Mouse (Mus musculus) ES-Bruce4 (cell line): Measurements from ENCODE around the gene Prss3. TPM values are rescaled to one million over a fixed set of nuclear protein-coding genes. Genes with fewer than 3 reads are reported as not detected.
"Not testable (repeated sequence)": the region's sequence is repeated elsewhere in the genome, so short reads cannot be mapped to it uniquely, and the experiment has no call there.

ENCODE experiments used
- H3K27ac ChIP-seq: 2 replicates; pipeline ENCODE4 v1.5.1; 2012; ENCODE audit warnings: low read length, inconsistent platforms; ENCODE audit not compliant: insufficient read depth
- H3K27me3 ChIP-seq: 2 replicates; pipeline ENCODE4 v1.6.1; 2012; ENCODE audit warnings: mild to moderate bottlenecking, low read length, inconsistent platforms; ENCODE audit not compliant: control insufficient read depth, poor library complexity, insufficient read depth, severe bottlenecking
- H3K36me3 ChIP-seq: 2 replicates; pipeline ENCODE4 v1.6.1; 2012; ENCODE audit warnings: inconsistent platforms, mild to moderate bottlenecking, low read length, moderate library complexity; ENCODE audit not compliant: control insufficient read depth, poor library complexity, insufficient read depth, severe bottlenecking
- H3K4me1 ChIP-seq: one replicate; pipeline ENCODE4 v1.8.1; 2011; ENCODE audit warnings: low read length; ENCODE audit not compliant: control insufficient read depth, insufficient read depth
- H3K4me3 ChIP-seq: 2 replicates; pipeline ENCODE4 v1.5.1; 2011; ENCODE audit warnings: low read depth, mild to moderate bottlenecking, low read length
- H3K9ac ChIP-seq: 2 replicates; pipeline ENCODE4 v1.6.1; 2012; ENCODE audit warnings: low read depth, mild to moderate bottlenecking, inconsistent platforms; ENCODE audit not compliant: poor library complexity, severe bottlenecking
- H3K9me3 ChIP-seq: replicated peaks from 2 replicates; pipeline ENCODE4 v1.6.1; 2012; ENCODE audit warnings: mild to moderate bottlenecking, low read length, inconsistent platforms; ENCODE audit not compliant: control insufficient read depth, poor library complexity, insufficient read depth, severe bottlenecking
- CTCF ChIP-seq: IDR thresholded peaks from one replicate; pipeline ENCODE4 v1.8.1; 2011; ENCODE audit warnings: low read depth, low read length
- EP300 ChIP-seq: IDR thresholded peaks from 2 replicates; pipeline ENCODE4 v1.6.1; 2011; ENCODE audit warnings: low read depth, low read length; ENCODE audit not compliant: insufficient read depth
- POLR2A ChIP-seq: IDR thresholded peaks from one replicate; pipeline ENCODE4 v1.8.1; 2011; ENCODE audit warnings: low read length; ENCODE audit not compliant: insufficient read depth
- polyA plus RNA-seq: library from polyadenylated mRNA; stranded (reverse); fragments of >200 nt; gene quantifications from 2 replicates; pipeline ENCODE4 v1.2.4, GENCODE M21; 2011; ENCODE audit warnings: low read depth; ENCODE audit not compliant: missing spikeins, insufficient read depth, insufficient read length

Gene Prss3
- not detected in 2 replicates for polyA plus RNA-seq

DNA sequence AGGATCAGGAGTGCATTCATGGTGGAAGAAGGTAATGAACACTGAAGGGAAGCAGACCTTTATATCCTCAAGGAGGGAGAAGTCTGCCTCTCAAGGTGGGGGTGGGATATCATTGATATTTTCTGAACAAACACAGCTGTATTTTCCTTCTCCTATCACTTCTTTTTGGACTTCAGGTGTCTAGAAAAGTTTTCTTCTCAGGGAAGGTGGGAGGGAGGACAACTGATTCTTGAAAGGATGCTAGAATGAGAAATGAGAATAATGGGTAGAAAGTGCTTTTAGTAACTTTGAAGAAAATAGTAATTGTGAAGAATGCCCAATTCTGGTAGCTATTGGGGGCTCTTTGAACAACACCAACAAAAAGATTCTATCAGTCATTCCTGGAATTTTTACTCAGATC lies at the start of gene Prss3:
Gene Prss3, minus strand, starts transcription at position 101 of the 400 bp plus-strand sequence.
- H3K9ac ChIP-seq, H3K4me3 ChIP-seq, H3K9me3 ChIP-seq, H3K27me3 ChIP-seq, H3K36me3 ChIP-seq, H3K4me1 ChIP-seq, H3K27ac ChIP-seq: not testable (repeated sequence)

DNA sequence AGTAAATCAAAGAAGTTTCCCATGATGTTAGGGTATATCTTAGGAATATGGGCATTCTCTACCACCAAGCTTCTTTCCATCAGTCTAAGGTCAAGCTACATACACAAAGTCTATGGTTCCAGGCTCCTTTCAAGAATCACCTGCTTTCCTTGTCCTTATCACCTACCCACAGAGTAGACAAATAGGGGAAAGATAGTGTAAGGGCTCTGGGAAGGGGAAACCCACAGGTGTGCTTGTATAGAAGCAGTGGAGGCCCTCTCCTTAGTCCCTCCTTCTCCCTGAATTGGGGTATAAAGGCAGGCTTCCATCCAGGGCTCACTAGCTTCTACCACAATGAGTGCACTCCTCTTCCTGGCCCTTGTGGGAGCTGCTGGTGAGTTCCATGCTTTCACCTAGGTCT lies 14.6 kb upstream of the Prss3 start, which contains the start of gene Gm5771:
Gene Gm5771, plus strand, starts transcription at position 301 of the 400 bp plus-strand sequence.
- not testable (repeated sequence) for H3K9ac ChIP-seq, H3K9me3 ChIP-seq, H3K4me3 ChIP-seq, H3K36me3 ChIP-seq, H3K27ac ChIP-seq, H3K27me3 ChIP-seq, H3K4me1 ChIP-seq

GRCm38 (mm10) chr6:41391640-41392039 lies 14.2 kb upstream of the Prss3 start:
- not testable (repeated sequence) for H3K36me3 ChIP-seq, H3K27me3 ChIP-seq, H3K4me1 ChIP-seq, H3K9me3 ChIP-seq, H3K4me3 ChIP-seq, H3K27ac ChIP-seq, H3K9ac ChIP-seq

DNA sequence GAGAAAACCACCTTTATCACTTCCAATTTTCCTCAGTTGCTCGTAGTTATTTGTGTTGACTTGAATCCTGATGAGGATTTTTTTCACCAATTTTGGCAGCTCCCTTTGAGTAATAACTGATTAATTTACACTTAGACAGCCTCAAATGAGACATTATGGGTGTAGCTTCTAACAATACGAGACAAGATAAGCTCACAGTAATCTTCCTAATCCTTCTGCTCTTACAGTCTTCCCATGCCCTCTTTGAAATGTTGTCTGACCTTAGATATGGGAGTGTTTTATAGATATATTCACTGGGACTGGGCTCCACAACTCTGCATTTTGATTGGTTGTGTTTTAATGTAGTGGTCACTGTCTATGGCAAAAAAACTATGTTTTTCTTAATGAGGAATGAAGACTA lies 9.3 kb upstream of the Prss3 start:
- Histone ChIP-seq H3K36me3 (no peaks in the 10 kb centered on the region), H3K4me3 (no peak overlapping the region), H3K9me3 (no peaks in the 10 kb centered on the region), H3K27me3 (no peaks in the 10 kb centered on the region), H3K9ac (no peak overlapping the region), H3K27ac (no peak overlapping the region), H3K4me1 (no peaks in the 10 kb centered on the region)
- TF ChIP-seq EP300 (no peak), CTCF (no peak), POLR2A (no peak)

DNA sequence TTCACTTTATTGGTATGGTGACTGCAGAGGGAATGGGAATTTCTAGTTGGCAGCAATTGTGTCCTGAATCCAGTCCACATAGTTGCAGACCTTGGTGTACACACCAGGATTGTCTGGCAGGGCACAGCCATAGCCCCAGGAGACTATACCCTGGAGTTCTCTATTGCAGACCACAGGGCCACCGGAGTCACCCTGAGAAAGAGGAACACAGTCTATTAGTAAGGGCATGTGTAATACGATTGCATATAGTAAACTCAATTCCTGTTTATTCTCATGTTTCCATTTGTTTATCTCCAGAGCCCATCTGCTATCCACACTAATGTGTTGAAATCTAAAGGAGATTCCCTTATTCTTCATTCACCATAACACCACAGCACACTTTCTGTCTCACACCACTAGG lies 3.7 kb downstream of the Prss3 start:
- H3K27ac ChIP-seq, H3K9ac ChIP-seq, H3K36me3 ChIP-seq, H3K4me3 ChIP-seq, H3K27me3 ChIP-seq, H3K4me1 ChIP-seq, H3K9me3 ChIP-seq: not testable (repeated sequence)

- H3K4me3 ChIP-seq, result no peak within 1 kb of the TSS
Measured at GRCm38 (mm10) chr6:41353932-41354331, 23.5 kb downstream of the Prss3 start, which contains the start of gene Try10. Try10 (plus strand) TSS chr6:41354105.

More at GRCm38 (mm10) chr6:41353932-41354331, 23.5 kb downstream of the Prss3 start, which contains the start of gene Try10:
- no peaks in the 10 kb centered on the region for H3K9me3 ChIP-seq
- no peaks in the 10 kb centered on the region; the same call in 1 of the 2 replicates for H3K27me3 ChIP-seq
- TF ChIP-seq EP300 (no peak), POLR2A (no peak), CTCF (no peak)
- H3K27ac ChIP-seq, result no peak within 1 kb of the TSS
- no peak within 1 kb of the TSS for H3K9ac ChIP-seq
- H3K36me3 ChIP-seq, result no peaks in the 10 kb centered on the region
- no peaks in the 10 kb centered on the region for H3K4me1 ChIP-seq

Other genes starting within 250 kb of the Prss3 start
- not detected in 2 replicates for gene Try4, start 75.4 kb downstream of the Prss3 start, polyA plus RNA-seq
- gene Try5, start 60.8 kb downstream of the Prss3 start, polyA plus RNA-seq, result not detected in 2 replicates
- gene Try10, start 23.6 kb downstream of the Prss3 start, polyA plus RNA-seq, result not detected in 2 replicates
- not detected in 2 replicates for gene Gm5771, start 14.7 kb upstream of the Prss3 start, polyA plus RNA-seq
- gene Gm10334, start 68.5 kb upstream of the Prss3 start, polyA plus RNA-seq, result not detected in 2 replicates
- gene Prss1, start 81.3 kb upstream of the Prss3 start, polyA plus RNA-seq, result not detected in 2 replicates
- not detected in 2 replicates for gene Prss2, start 144.1 kb upstream of the Prss3 start, polyA plus RNA-seq
- 4.0 and 5.7 TPM in 2 replicates for gene Ephb6, start 227.8 kb upstream of the Prss3 start, polyA plus RNA-seq